Mouse (Mus musculus): ENCODE results near the gene Raf1. TPM values are rescaled to one million over a fixed set of nuclear protein-coding genes. Genes with fewer than 3 reads are reported as not detected.

Raf1 gene
- total RNA-seq, 2 experiments from 2014 or later, result 101 to 109 TPM

GRCm38 (mm10) chr6:115631056-115631795 is 45.2 kb downstream of the Raf1 start:
- DNase-seq (ENCODE audit: low spot score in 2 of 2), result no peak
- intact Hi-C loops (cut with DNase I), result loop anchor here (10.0 kb wide), 1 partner anchor 104 kb away; no protein-coding TSS in a partner anchor

DNA sequence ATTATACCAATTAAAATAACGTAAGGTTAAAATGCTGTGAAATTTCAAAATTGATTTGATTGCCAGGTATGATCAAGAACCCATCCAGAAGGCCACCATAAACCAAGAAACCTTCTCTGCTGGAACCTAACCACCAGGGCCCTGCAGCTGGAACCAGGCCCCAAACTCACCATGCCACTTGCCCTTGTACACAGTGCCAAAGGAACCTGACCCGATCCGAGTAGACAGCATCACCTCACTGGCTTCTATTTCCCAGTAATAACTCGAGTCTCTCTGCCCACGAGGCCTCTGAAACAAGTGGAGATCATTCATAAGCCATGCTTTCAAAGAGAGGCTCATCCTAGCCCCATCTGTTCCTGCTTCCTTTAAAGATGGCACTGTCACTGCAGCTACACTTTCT is 50.3 kb downstream of the Raf1 start:
- intact Hi-C loops (cut with DNase I), result no loop called here
- no peak for DNase-seq (ENCODE audit: low spot score in 2 of 2)

- no peak for DNase-seq (ENCODE audit: low spot score in 2 of 2)
- intact Hi-C loops (cut with DNase I), result loop anchor here (5.0 kb wide), 1 partner anchor 186 kb away; the partner anchor contains the start of gene Rpl32
Measured at GRCm38 (mm10) chr6:115620942-115621341, 55.5 kb downstream of the Raf1 start.

DNA sequence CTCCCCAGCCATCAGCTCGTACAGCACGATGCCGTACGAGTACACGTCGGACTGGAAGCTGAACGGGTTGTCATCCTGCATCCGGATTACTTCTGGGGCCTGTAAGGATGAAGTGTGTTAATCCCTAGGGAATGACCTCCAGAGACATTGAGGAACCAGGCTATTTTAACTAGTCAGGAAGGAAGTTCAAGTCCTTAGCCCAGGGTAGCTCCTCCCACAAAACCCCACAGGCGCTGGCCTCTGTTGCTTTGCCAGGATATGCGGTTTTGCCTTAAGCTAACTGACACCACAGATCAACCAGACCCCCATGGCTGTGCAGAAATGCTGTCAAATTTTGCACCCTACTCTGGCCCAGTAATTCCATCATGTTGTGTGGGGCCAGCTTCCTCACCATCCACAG is 56.6 kb downstream of the Raf1 start:
- intact Hi-C loops (cut with DNase I), result loop anchor here (5.0 kb wide), 1 partner anchor 187 kb away; the partner anchor contains the start of gene Rpl32
- DNase-seq (ENCODE audit: low spot score in 2 of 2), result no peak

GRCm38 (mm10) chr6:115615983-115616382 is 60.5 kb downstream of the Raf1 start:
- DNase-seq (ENCODE audit: low spot score in 2 of 2), result no peak
- intact Hi-C loops (cut with DNase I), result no loop called here

DNA sequence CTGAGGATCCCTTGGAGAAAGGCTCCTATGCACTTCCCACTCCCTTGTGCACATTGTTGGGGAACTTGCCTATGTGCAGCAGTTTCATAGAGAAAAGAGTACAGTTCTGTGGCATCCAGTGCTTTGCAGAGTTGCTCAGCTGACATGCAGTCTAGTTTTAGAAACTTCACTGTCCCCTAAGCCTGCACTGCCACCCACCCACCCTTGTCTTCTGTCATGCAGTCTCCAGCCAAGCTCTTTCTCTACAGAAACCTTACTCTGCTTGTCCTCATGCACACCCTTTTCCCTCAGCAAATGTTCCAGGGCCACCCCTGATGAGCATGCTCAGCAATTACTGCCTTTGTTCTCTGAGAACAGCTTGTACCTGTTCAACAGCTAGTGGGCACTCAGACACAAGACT is 62.6 kb downstream of the Raf1 start:
- intact Hi-C loops (cut with DNase I), result no loop called here
- peak; percentile 35 to 68 for DNase-seq (ENCODE audit: low spot score in 2 of 2)

DNA sequence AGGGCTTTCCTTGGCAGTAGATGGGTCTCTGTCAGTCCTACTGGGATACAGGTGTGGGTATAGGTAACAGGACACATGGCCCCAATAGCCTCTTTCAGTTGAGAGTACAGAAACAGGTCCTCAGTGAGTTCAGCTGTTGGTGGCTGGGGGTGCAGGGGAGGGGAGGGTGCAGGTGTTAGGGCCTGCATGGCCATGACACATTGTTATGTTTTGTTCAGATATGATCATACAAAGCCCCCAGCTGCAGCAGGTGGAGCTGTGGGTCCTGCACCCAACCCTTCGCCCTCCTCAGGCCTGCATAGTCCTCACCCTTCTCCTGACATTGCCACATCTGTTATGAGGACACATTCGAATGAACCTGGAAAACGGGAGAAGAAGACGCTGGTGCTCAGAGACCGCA is 66.1 kb downstream of the Raf1 start:
- DNase-seq (ENCODE audit: low spot score in 2 of 2), result no peak
- intact Hi-C loops (cut with DNase I), result no loop called here

GRCm38 (mm10) chr6:115609121-115609520 is 67.3 kb downstream of the Raf1 start:
- intact Hi-C loops (cut with DNase I), result no loop called here
- DNase-seq (ENCODE audit: low spot score in 2 of 2), result peak in 1 of 2 experiments; percentile 62

GRCm38 (mm10) chr6:115607429-115607828 is 69.0 kb downstream of the Raf1 start:
- DNase-seq (ENCODE audit: low spot score in 2 of 2), result peak; percentile 41 to 84
- intact Hi-C loops (cut with DNase I), result no loop called here

DNA sequence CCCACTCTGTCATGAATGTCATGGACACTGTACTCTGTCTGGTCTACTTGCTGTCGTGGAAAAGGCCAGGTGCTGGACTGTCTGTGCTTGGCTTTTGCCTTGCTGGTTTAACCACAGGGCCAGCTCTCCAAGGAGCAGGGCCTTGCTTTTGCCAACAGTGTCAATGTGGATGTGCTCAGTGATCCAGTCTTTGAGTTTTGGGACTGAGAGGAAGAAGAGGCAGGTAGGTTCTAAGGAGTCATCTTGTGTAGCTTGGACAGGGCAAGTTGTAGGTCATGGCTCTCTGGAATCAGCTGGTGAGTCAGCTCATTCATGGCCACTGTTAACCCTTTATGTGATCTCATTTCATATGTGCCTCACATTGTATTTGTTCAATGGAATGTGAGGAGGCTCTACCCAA is 70.0 kb downstream of the Raf1 start:
- intact Hi-C loops (cut with DNase I), result no loop called here
- DNase-seq (ENCODE audit: low spot score in 2 of 2), result no peak

DNA sequence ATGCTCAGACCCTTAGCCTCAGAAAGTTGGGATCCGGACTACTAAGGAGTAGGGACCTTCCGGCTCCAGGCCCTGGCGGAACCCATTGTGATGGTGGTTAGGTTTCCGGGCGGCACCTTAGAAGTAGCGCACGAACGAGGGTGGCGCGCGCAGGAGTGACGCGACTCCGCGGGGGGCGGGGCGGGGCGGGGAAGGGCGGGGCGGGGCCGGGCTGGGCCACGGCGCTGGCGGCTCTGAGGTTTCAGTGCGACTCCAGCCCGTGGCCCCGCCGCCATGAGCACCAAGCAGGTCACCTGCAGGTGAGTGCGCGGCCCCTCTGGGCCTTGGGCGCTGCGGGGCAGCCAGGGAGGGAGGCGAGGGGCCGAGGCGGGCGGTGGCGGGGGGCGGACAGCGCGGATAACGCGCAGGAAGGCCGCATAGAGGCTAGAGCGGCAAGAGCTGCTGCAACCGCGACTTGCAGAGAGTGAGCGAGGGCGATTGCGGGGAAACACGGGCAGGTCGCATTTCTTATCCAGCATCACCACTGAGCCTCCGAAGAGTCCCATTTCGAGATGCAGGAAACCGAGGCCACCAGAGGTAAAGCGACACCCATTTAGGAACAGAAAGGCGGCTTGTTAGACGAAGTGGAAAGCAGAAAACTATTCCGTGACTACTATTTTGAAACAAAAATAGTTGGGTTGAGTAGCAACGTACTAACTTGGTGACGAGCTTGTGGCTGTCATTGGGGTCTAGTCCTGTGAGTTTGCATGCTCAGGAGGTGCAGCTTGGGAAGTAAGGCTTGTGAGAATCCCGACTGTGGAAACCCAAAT is 74.5 kb downstream of the Raf1 start, which contains the start of gene Mkrn2:
Mkrn2 (plus strand) TSS at position 188 of the 809 bp plus-strand sequence.
- intact Hi-C loops (cut with DNase I), result loop anchor here (5.0 kb wide), 1 partner anchor 200 kb away; no protein-coding TSS in a partner anchor
- DNase-seq (ENCODE audit: low spot score in 2 of 2), result peak; percentile 83 to 85

- DNase-seq (ENCODE audit: low spot score in 2 of 2), result no peak
- intact Hi-C loops (cut with DNase I), result loop anchor here (5.0 kb wide), 1 partner anchor 201 kb away; no protein-coding TSS in a partner anchor
Measured at GRCm38 (mm10) chr6:115601322-115601714, 75.1 kb downstream of the Raf1 start.

DNA sequence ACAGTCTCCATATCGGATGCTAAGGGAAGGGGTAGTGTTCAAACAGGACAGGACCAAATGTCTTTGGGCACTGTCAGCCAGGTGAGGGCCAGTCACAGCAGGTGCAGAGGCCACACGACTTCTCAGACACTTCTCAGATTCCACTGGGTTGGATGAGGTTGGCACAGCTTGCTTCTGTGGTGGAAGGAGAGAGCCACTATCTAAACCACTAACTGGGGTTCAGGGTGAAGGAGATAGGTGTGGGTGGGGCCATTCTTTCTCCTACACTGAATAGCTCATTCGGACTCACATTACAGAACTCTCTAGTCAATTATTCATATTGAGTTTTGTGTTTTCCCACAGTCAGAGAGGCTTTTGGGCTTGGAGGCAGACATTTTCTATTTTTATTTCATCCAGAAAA is 80.8 kb downstream of the Raf1 start:
- DNase-seq (ENCODE audit: low spot score in 2 of 2), result no peak
- intact Hi-C loops (cut with DNase I), result no loop called here

DNA sequence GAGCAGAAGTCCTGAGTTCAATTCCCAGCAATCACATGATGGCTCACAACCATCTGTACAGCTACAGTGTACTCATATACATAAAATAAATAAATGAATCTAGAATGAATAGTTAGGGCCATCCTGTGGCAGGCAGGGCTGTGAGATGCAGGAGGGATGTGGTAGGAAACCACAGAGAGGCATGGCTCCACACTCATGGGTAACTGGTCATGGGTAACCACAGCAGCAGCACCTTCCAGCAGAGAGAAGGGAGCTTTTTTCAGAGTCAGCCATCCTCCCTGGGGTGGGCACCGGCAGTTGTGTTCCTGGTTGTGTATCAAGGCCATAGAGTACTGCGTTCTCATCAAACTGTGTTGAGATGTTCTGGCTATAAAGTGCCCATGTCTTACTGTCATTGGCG is 82.0 kb downstream of the Raf1 start:
- DNase-seq (ENCODE audit: low spot score in 2 of 2), result no peak
- intact Hi-C loops (cut with DNase I), result no loop called here

DNA sequence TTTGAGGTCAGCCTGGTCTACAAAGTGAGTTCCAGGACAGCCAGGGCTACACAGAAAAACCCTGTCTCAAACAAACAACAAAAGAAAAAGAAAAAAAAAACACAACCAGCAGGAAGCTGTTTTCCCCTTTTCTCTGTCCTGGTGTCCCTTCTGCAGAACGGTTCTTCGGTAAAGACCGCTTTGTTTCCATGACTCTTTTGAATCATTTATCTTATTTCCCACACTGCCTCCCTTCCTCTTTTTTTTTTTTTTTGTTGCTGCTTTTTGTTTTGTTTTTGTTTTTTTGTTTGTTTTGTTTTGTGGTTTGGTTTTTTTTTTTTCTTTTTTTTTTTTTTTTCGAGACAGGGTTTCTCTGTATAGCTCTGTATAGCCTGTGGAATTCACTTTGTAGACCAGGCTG is 83.2 kb downstream of the Raf1 start:
- no peak for DNase-seq (ENCODE audit: low spot score in 2 of 2)
- intact Hi-C loops (cut with DNase I), result no loop called here

DNA sequence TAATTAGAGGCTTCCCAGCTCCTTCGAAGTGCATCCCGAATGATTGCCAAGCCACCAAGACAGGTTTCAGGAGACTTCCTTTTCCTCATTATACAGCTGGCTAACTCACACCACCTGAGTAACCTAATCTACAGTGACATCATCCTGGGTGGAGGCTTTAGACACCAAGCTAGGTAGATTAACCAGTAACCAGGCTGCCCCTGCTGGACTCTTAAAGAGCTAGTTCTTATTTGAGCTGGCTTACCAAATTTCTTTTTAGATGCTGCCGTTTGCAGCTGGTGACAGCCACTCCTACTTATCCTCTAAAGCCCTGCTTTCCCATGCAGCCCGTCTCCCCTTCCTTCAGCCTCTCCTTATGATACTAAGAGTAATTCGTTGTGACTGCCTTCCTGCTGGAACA is 84.0 kb downstream of the Raf1 start, which contains the start of gene Mkrn2os:
Mkrn2os (minus strand) TSS at position 119 of the 400 bp plus-strand sequence.
- DNase-seq (ENCODE audit: low spot score in 2 of 2), result no peak
- intact Hi-C loops (cut with DNase I), result no loop called here

DNA sequence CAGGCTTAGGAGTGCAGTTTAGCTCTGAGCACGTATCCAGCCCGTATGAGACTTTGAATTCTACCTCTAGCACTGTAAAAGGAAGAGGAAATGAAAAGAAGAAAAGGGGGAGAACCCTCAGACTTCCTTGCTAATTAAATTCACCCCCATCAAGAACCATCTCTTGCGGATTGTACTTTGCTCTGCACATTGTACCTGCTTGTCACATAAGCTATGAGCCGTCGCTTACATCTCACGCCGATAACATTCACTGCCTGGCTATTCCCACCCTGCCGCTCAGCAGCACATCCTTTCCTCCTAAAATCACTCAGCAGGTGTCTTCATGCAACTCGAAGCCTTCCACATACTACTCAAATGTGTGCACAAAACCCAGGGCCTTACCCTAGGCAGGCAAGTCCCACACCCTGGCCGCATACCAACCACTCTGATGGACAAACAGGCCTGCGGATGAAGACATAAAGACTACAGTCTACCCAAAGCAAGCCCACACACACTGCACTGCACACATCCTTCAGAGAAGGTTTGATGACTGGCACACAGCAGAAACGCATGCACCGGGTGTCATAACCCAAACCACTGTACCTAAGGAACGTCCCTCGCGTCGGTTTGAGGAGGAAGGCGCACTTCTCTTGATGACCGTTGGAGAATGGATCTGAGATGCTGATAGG is 84.6 kb downstream of the Raf1 start:
- no peak for DNase-seq (ENCODE audit: low spot score in 2 of 2)
- intact Hi-C loops (cut with DNase I), result no loop called here

GRCm38 (mm10) chr6:115586321-115586720 is 90.1 kb downstream of the Raf1 start:
- no peak for DNase-seq (ENCODE audit: low spot score in 2 of 2)
- intact Hi-C loops (cut with DNase I), result no loop called here

- intact Hi-C loops (cut with DNase I), result no loop called here
- no peak for DNase-seq (ENCODE audit: low spot score in 2 of 2)
Measured at GRCm38 (mm10) chr6:115584176-115584575, 92.3 kb downstream of the Raf1 start.

All from left cerebral cortex, postnatal 14 days (tissue).